Comparison of ENCODE assay signal across 9 mouse cellular contexts in genomic region chr10:99284918-99285317, GRCm38 (mm10). TPM values are rescaled to one million over a fixed set of nuclear protein-coding genes. Genes with fewer than 3 reads are reported as not detected.
DNase-seq lines count a peak whose midpoint lies in the region; ATAC-seq and TF ChIP-seq lines count a peak whose summit lies in the region.
"Had no signal": no experiment of that assay in that cellular context is flagged by ENCODE, and none has a peak within 500 bp of the region (broad histone marks: within the 10 kb centered on the region; RNA-seq: fewer than 3 reads in every experiment).

No protein-coding gene starts in this region.

- H3K9ac ChIP-seq in kidney, embryonic 14.5 days (ENCODE audit: low read depth, low read length): no peak overlapping the region
- no peak overlapping the region for H3K9ac ChIP-seq in MEL (ENCODE audit: control insufficient read depth, low read depth, low read length, poor library complexity, severe bottlenecking)
- H3K9ac ChIP-seq: stomach, embryonic 15.5 days had no signal

- TF ChIP-seq POLR2A in MEL (IDR thresholded peaks at IDR 0.05; ENCODE audit: control insufficient read depth in 1 of 2, insufficient read depth in 1 of 2, low read depth in 1 of 2, low read length in 2 of 2, poor library complexity in 1 of 2): no peak

- no peaks in the 10 kb centered on the region for H3K79me2 ChIP-seq in MEL (ENCODE audit: control insufficient read depth, insufficient read depth, low read length, poor library complexity)

- no peaks in the 10 kb centered on the region for H3K27me3 ChIP-seq in kidney, embryonic 14.5 days (ENCODE audit: control insufficient read depth, insufficient read depth, low read length)
- H3K27me3 ChIP-seq in MEL (ENCODE audit: control insufficient read depth in 1 of 2, insufficient read depth in 2 of 2, low read length in 2 of 2): no peaks in the 10 kb centered on the region
- H3K27me3 ChIP-seq: Patski; stomach, embryonic 15.5 days had no signal

- TF ChIP-seq RAD21 in MEL (IDR thresholded peaks at IDR 0.05; ENCODE audit: low read depth, low read length): no peak

- no peaks in the 10 kb centered on the region for H3K36me3 ChIP-seq in kidney, embryonic 14.5 days (ENCODE audit: control insufficient read depth, insufficient read depth, low read length)
- H3K36me3 ChIP-seq in MEL (ENCODE audit: control insufficient read depth in 1 of 2, insufficient read depth in 2 of 2, low read length in 2 of 2): peaks cover 0 to 7% of the 10 kb centered on the region in 2 experiments; a peak in 2 of 4 replicates
- H3K36me3 ChIP-seq: stomach, embryonic 15.5 days had no signal

- WGBS in kidney, embryonic 14.5 days: 40% methylated on average over 9 of the region's 9 CpGs

- TF ChIP-seq CTCF in MEL (IDR thresholded peaks at IDR 0.05 in 2 of 3, conservative IDR thresholded peaks at IDR 0.05 in 1 of 3; ENCODE audit: control insufficient read depth in 1 of 3, insufficient read depth in 1 of 3, low read depth in 2 of 3, low read length in 3 of 3, poor library complexity in 1 of 3, severe bottlenecking in 1 of 3): no peak

- H3K4me1 ChIP-seq in kidney, embryonic 14.5 days (ENCODE audit: control insufficient read depth, insufficient read depth, low read length): peaks cover 25% of the 10 kb centered on the region; the same call in 1 of the 2 replicates
- peaks cover 0 to 12% of the 10 kb centered on the region in 2 experiments; a peak in 2 of 4 replicates for H3K4me1 ChIP-seq in MEL (ENCODE audit: control insufficient read depth in 1 of 2, insufficient read depth in 2 of 2, low read length in 2 of 2)

- peak in 1 of 2 experiments; percentile 62; a peak in 2 of 4 replicates for TF ChIP-seq EP300 in MEL (IDR thresholded peaks at IDR 0.05; ENCODE audit: low read depth in 1 of 2, low read length in 2 of 2)

- no peak overlapping the region for H3K4me3 ChIP-seq in kidney, embryonic 14.5 days (ENCODE audit: low read length)
- peak overlapping the region in 1 of 2 experiments; percentile 6; a peak in 1 of 4 replicates for H3K4me3 ChIP-seq in MEL (ENCODE audit: control insufficient read depth in 1 of 2, insufficient read depth in 1 of 2, low read depth in 2 of 2, low read length in 2 of 2)
- H3K4me3 ChIP-seq: stomach, embryonic 15.5 days had no signal

- H3K27ac ChIP-seq in kidney, embryonic 14.5 days (ENCODE audit: low read depth, low read length): 0 out of 2 replicates have a peak overlapping the region, but pooled peaks have one; percentile 33
- H3K27ac ChIP-seq in MEL (ENCODE audit: control insufficient read depth, low read depth, low read length): no peak overlapping the region
- H3K27ac ChIP-seq: stomach, embryonic 15.5 days had no signal

- DNase-seq in kidney, adult 18-20 months: no peak
- peak; percentile 75 for DNase-seq in MEL (ENCODE audit: low read depth, low spot score)
- DNase-seq in frontal cortex, adult 2 months (ENCODE audit: extremely low spot score in 1 of 2, low spot score in 1 of 2): peak; percentile 80 to 82
- peak; percentile 64 for DNase-seq in naive thymus-derived CD4-positive, alpha-beta T cell, adult 2 months (ENCODE audit: low read depth)
- no peak for DNase-seq in urinary bladder, postnatal 36 days (ENCODE audit: low spot score in 2 of 2)
- no peak for DNase-seq in yolk sac, embryonic 10.5 days (ENCODE audit: low spot score)

- ATAC-seq in kidney, embryonic 14.5 days (ENCODE audit: low FRiP score, low TSS enrichment): no peak
- ATAC-seq: Patski had no signal

- H3K9me3 ChIP-seq in kidney, embryonic 14.5 days (ENCODE audit: control insufficient read depth, low read length): no peaks in the 10 kb centered on the region
- no peaks in the 10 kb centered on the region for H3K9me3 ChIP-seq in MEL (replicated peaks; ENCODE audit: insufficient read depth, low read length)
- H3K9me3 ChIP-seq: stomach, embryonic 15.5 days had no signal

- no peak overlapping the region for H3K4me2 ChIP-seq in kidney, embryonic 14.5 days (replicated peaks; ENCODE audit: low read depth, low read length)
- H3K4me2 ChIP-seq: stomach, embryonic 15.5 days had no signal

TF ChIP-seq in MEL, 35 proteins besides CTCF, POLR2A, EP300 and RAD21:
- TF ChIP-seq BHLHE40 (IDR thresholded peaks at IDR 0.05; ENCODE audit: borderline replicate concordance, low read depth, low read length): peak; percentile 52; the same call in 1 of the 2 replicates
- peak; percentile 74 for TF ChIP-seq TBP (IDR thresholded peaks at IDR 0.05; ENCODE audit: low read depth, low read length)
- peak; percentile 82; the same call in 1 of the 2 replicates for TF ChIP-seq MEF2A (IDR thresholded peaks at IDR 0.05; ENCODE audit: extremely low read depth, insufficient replicate concordance, low read depth, low read length, poor library complexity, severe bottlenecking)
- TF ChIP-seq MXI1 (IDR thresholded peaks at IDR 0.05; ENCODE audit: low read depth, low read length): 0 out of 2 replicates have a peak, but pooled peaks have one; percentile 15
- peak; percentile 63 for TF ChIP-seq SIN3A (IDR thresholded peaks at IDR 0.05; ENCODE audit: low read length)
- TF ChIP-seq SMC3 (IDR thresholded peaks at IDR 0.05; ENCODE audit: low read depth, low read length): no peak
- TF ChIP-seq GATA1 (IDR thresholded peaks at IDR 0.05; ENCODE audit: low read depth, low read length): peak; percentile 65
- TF ChIP-seq ETS1 (IDR thresholded peaks at IDR 0.05; ENCODE audit: low read depth, low read length): peak; percentile 69
- TF ChIP-seq E2F4 (IDR thresholded peaks at IDR 0.05; ENCODE audit: borderline replicate concordance, low read depth, low read length): no peak
- peak; percentile 88 for TF ChIP-seq MAX (IDR thresholded peaks at IDR 0.05; ENCODE audit: low read length)
- TF ChIP-seq POLR2AphosphoS5 (IDR thresholded peaks at IDR 0.05; ENCODE audit: borderline replicate concordance, low read depth, low read length): no peak

RNA-seq across cellular contexts. Expression of gene Dusp6, which starts 21.9 kb away (rescaled TPM):
- 87.7 and 98.5 TPM in 2 replicates for polyA plus RNA-seq in kidney, embryonic 14.5 days (2014; fragmentation: Nextera tagmentation; extraction: Ambion mirVana)
- total RNA-seq in MEL (2012; rRNA removed): 8.2 and 12.6 TPM in 2 replicates
- 10 to 100 TPM in 1 of 2 experiments, not detected in 1; 11.9 TPM for polyA plus RNA-seq in MEL (2012; ENCODE audit: insufficient read depth in 1 of 2, insufficient read length in 2 of 2, low read depth in 1 of 2, low replicate concordance in 2 of 2, missing spikeins in 1 of 2)
- polyA plus RNA-seq in frontal cortex, adult 2 months (2012; rRNA removed): 50.5 and 60.8 TPM in 2 replicates

Comparison
In these comparisons a context has a peak if more than half of its experiments do, and no peak if none do; other contexts are left out.
1. DNase-seq: peak in MEL (single experiment), frontal cortex, adult 2 months (2 of 2) and naive thymus-derived CD4-positive, alpha-beta T cell, adult 2 months (single experiment); none in kidney, adult 18-20 months (single experiment), urinary bladder, postnatal 36 days (0 of 2) and yolk sac, embryonic 10.5 days (single experiment).